Comparison of ENCODE assay signal across 15 mouse cellular contexts in the genomic region with DNA sequence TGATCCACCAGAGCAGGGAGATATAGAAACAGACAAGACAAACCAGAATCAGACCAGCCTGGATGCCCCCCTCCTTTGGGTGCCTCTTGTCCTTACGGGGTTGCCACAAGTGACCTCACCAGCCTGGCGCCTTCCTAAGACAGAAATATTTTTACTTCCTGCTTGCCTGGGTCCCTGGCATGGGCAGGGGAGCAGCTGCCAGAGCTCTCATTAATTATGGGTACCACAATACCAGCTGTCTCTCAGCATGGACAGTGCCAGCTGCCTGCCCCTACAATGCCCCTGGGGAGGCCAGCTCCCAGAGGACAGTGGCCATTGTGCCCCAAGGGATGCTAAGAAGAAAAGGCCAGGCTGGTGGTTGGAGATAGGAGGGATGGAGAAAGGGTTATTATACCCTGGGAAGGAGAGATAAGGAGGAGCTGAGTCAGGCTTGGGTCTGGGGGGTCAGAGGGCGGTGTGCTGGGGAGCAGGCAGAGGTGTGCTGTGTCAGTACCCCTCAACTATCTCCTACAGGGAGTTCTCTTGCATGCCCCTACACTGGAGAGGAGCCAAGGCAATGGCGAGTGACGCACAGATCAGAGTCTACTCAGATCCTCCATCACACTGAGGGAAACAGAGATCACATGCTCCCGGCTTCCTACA. TPM values are rescaled to one million over a fixed set of nuclear protein-coding genes. Genes with fewer than 3 reads are reported as not detected.
DNase-seq lines count a peak whose midpoint lies in the region; ATAC-seq lines count a peak whose summit lies in the region.
"Had no signal": no experiment of that assay in that cellular context is flagged by ENCODE, and none has a peak within 500 bp of the region (broad histone marks: within the 10 kb centered on the region; RNA-seq: fewer than 3 reads in every experiment).

No protein-coding gene starts in this region.

- no peak for ATAC-seq in forebrain, embryonic 14.5 days
- no peak for ATAC-seq in forebrain, embryonic 12.5 days (ENCODE audit: low FRiP score)
- peak; percentile 15; the same call in 1 of the 2 replicates for ATAC-seq in hindbrain, embryonic 13.5 days (ENCODE audit: low FRiP score)
- no peak for ATAC-seq in hindbrain, embryonic 14.5 days (ENCODE audit: low FRiP score)
- ATAC-seq: activated CD4-positive, CD25-positive, alpha-beta regulatory T cell, adult 4 months; inflammation-experienced regulatory T-cells, adult 6 months had no signal

- 0 out of 2 replicates have a peak, but pooled peaks cover 4% of the 10 kb centered on the region for H3K27me3 ChIP-seq in forebrain, embryonic 14.5 days (replicated peaks; ENCODE audit: control insufficient read depth, insufficient read depth, low read length)
- H3K27me3 ChIP-seq in forebrain, embryonic 12.5 days: peaks cover 32% of the 10 kb centered on the region
- peaks cover 32% of the 10 kb centered on the region for H3K27me3 ChIP-seq in hindbrain, embryonic 13.5 days
- peaks cover 4% of the 10 kb centered on the region; the same call in 1 of the 2 replicates for H3K27me3 ChIP-seq in hindbrain, embryonic 14.5 days (ENCODE audit: control insufficient read depth, insufficient read depth, low read length)

- no peaks in the 10 kb centered on the region for H3K36me3 ChIP-seq in forebrain, embryonic 14.5 days (ENCODE audit: control insufficient read depth, insufficient read depth, low read length)
- H3K36me3 ChIP-seq in forebrain, embryonic 12.5 days (replicated peaks): no peaks in the 10 kb centered on the region
- no peaks in the 10 kb centered on the region for H3K36me3 ChIP-seq in hindbrain, embryonic 13.5 days
- H3K36me3 ChIP-seq in hindbrain, embryonic 14.5 days (replicated peaks; ENCODE audit: control insufficient read depth, insufficient read depth): no peaks in the 10 kb centered on the region
- H3K36me3 ChIP-seq: embryonic facial prominence, embryonic 10.5 days; neural tube, embryonic 12.5 days had no signal

- no peak overlapping the region for H3K27ac ChIP-seq in forebrain, embryonic 14.5 days (ENCODE audit: low read depth, low read length)
- no peak overlapping the region for H3K27ac ChIP-seq in forebrain, embryonic 12.5 days
- H3K27ac ChIP-seq in hindbrain, embryonic 13.5 days: no peak overlapping the region
- no peak overlapping the region for H3K27ac ChIP-seq in hindbrain, embryonic 14.5 days
- H3K27ac ChIP-seq: embryonic facial prominence, embryonic 10.5 days; liver, embryonic 14.5 days; neural tube, embryonic 12.5 days had no signal

- DNase-seq in forebrain, embryonic 14.5 days (ENCODE audit: low spot score): peak; percentile 22
- no peak for DNase-seq in hindbrain, embryonic 14.5 days (ENCODE audit: low spot score)
- DNase-seq in retina, postnatal 1 day: peak; percentile 86
- DNase-seq in retina, embryonic 14.5 days (ENCODE audit: low spot score): no peak
- DNase-seq in B cell, adult 2 months: no peak
- DNase-seq: cerebellum, adult 8-10 months; lung, postnatal 14 days had no signal

- peaks cover 5% of the 10 kb centered on the region; the same call in 1 of the 2 replicates for H3K4me1 ChIP-seq in forebrain, embryonic 14.5 days (ENCODE audit: control insufficient read depth, insufficient read depth, low read length)
- peaks cover 20% of the 10 kb centered on the region for H3K4me1 ChIP-seq in forebrain, embryonic 12.5 days
- H3K4me1 ChIP-seq in hindbrain, embryonic 13.5 days (replicated peaks): peaks cover 43% of the 10 kb centered on the region
- peaks cover 24% of the 10 kb centered on the region for H3K4me1 ChIP-seq in hindbrain, embryonic 14.5 days (replicated peaks; ENCODE audit: control insufficient read depth, insufficient read depth, low read length)

- no peak overlapping the region for H3K4me2 ChIP-seq in forebrain, embryonic 14.5 days (ENCODE audit: low read length)
- H3K4me2 ChIP-seq in forebrain, embryonic 12.5 days: no peak overlapping the region
- H3K4me2 ChIP-seq in hindbrain, embryonic 13.5 days: no peak overlapping the region
- H3K4me2 ChIP-seq in hindbrain, embryonic 14.5 days (replicated peaks): no peak overlapping the region
- H3K4me2 ChIP-seq: midbrain, embryonic 11.5 days; neural tube, embryonic 12.5 days had no signal

- H3K9me3 ChIP-seq in forebrain, embryonic 14.5 days (replicated peaks; ENCODE audit: control insufficient read depth, low read length): no peaks in the 10 kb centered on the region
- H3K9me3 ChIP-seq in forebrain, embryonic 12.5 days: no peaks in the 10 kb centered on the region
- no peaks in the 10 kb centered on the region for H3K9me3 ChIP-seq in hindbrain, embryonic 13.5 days
- no peaks in the 10 kb centered on the region for H3K9me3 ChIP-seq in hindbrain, embryonic 14.5 days (ENCODE audit: control insufficient read depth, low read length)
- H3K9me3 ChIP-seq: embryonic facial prominence, embryonic 10.5 days; neural tube, embryonic 12.5 days had no signal

- 73% methylated on average over 6 of the region's 6 CpGs for WGBS in forebrain, embryonic 14.5 days
- WGBS in forebrain, embryonic 12.5 days: 79% methylated on average over 6 of the region's 6 CpGs
- 63% methylated on average over 6 of the region's 6 CpGs for WGBS in hindbrain, embryonic 13.5 days
- WGBS in hindbrain, embryonic 14.5 days: 65% methylated on average over 6 of the region's 6 CpGs

- H3K9ac ChIP-seq in forebrain, embryonic 14.5 days (ENCODE audit: low read length): no peak overlapping the region
- no peak overlapping the region for H3K9ac ChIP-seq in forebrain, embryonic 12.5 days
- H3K9ac ChIP-seq in hindbrain, embryonic 13.5 days: no peak overlapping the region
- H3K9ac ChIP-seq in hindbrain, embryonic 14.5 days: no peak overlapping the region
- H3K9ac ChIP-seq: liver, embryonic 14.5 days; neural tube, embryonic 12.5 days had no signal

- H3K4me3 ChIP-seq in forebrain, embryonic 14.5 days (ENCODE audit: low read depth, low read length): no peak overlapping the region
- H3K4me3 ChIP-seq in forebrain, embryonic 12.5 days (replicated peaks): no peak overlapping the region
- no peak overlapping the region for H3K4me3 ChIP-seq in hindbrain, embryonic 13.5 days
- no peak overlapping the region for H3K4me3 ChIP-seq in hindbrain, embryonic 14.5 days (replicated peaks; ENCODE audit: low read length)
- H3K4me3 ChIP-seq: embryonic facial prominence, embryonic 10.5 days; neural tube, embryonic 12.5 days had no signal

RNA-seq across cellular contexts. Expression of a gene that starts 34.4 kb away (rescaled TPM):
- polyA plus RNA-seq in forebrain, embryonic 14.5 days (2014; fragmentation: Nextera tagmentation; extraction: Ambion mirVana): 5.0 and 6.5 TPM in 2 replicates
- 3.1 and 3.5 TPM in 2 replicates for polyA plus RNA-seq in forebrain, embryonic 12.5 days (2016; fragmentation: Nextera tagmentation; extraction: Ambion mirVana)
- polyA plus RNA-seq in hindbrain, embryonic 13.5 days (2015; fragmentation: Nextera tagmentation; extraction: Ambion mirVana): 4.8 and 5.8 TPM in 2 replicates
- polyA plus RNA-seq in hindbrain, embryonic 14.5 days (2014; fragmentation: Nextera tagmentation; extraction: Ambion mirVana): 6.2 and 6.4 TPM in 2 replicates
- polyA plus RNA-seq: activated CD4-positive, CD25-positive, alpha-beta regulatory T cell, adult 4 months; inflammation-experienced regulatory T-cells, adult 6 months had no signal

RNA-seq across cellular contexts. Expression of a gene that starts 47.6 kb away (rescaled TPM):
- 0.17 and 0.23 TPM in 2 replicates for polyA plus RNA-seq in forebrain, embryonic 14.5 days (2014; fragmentation: Nextera tagmentation; extraction: Ambion mirVana)
- 4.2 and 4.8 TPM in 2 replicates for polyA plus RNA-seq in forebrain, embryonic 12.5 days (2016; fragmentation: Nextera tagmentation; extraction: Ambion mirVana)
- polyA plus RNA-seq in hindbrain, embryonic 13.5 days (2015; fragmentation: Nextera tagmentation; extraction: Ambion mirVana): 0.61 and 0.93 TPM in 2 replicates
- polyA plus RNA-seq in hindbrain, embryonic 14.5 days (2014; fragmentation: Nextera tagmentation; extraction: Ambion mirVana): 0.72 and 1.9 TPM in 2 replicates

Comparison
In these comparisons a context has a peak if more than half of its experiments do, and no peak if none do; other contexts are left out.
1. DNase-seq: peak in forebrain, embryonic 14.5 days (single experiment) and retina, postnatal 1 day (single experiment); none in hindbrain, embryonic 14.5 days (single experiment), retina, embryonic 14.5 days (single experiment) and B cell, adult 2 months (0 of 2).